ENCODE assay signal across 23 mouse cellular contexts in genomic region chr2:68256472-68256871, GRCm38 (mm10).
"Had no signal": no experiment of that assay in that cellular context is flagged by ENCODE, and none has a peak within 500 bp of the region (broad histone marks: within the 10 kb centered on the region; RNA-seq: fewer than 3 reads in every experiment).

No protein-coding gene starts in this region.

- H3K4me3 ChIP-seq: gastrocnemius, adult 2 months; heart, embryonic 10.5 days; heart, embryonic 12.5 days; hindbrain, embryonic 10.5 days; hindbrain, embryonic 12.5 days; limb, embryonic 10.5 days; limb, embryonic 12.5 days; liver, embryonic 13.5 days; liver, embryonic 15.5 days had no signal

- ATAC-seq: forebrain, embryonic 16.5 days; hindbrain, embryonic 16.5 days; intestine, embryonic 16.5 days had no signal

- H3K27ac ChIP-seq: gastrocnemius, adult 2 months; heart, embryonic 10.5 days; hindbrain, embryonic 10.5 days; hindbrain, embryonic 12.5 days; hindbrain, embryonic 14.5 days; limb, embryonic 10.5 days; limb, embryonic 12.5 days; liver, embryonic 13.5 days; liver, embryonic 15.5 days had no signal

- DNase-seq: gastrocnemius, adult 2 months; gastrocnemius, postnatal 10 days; gastrocnemius, postnatal 25 days; heart, postnatal 10 days; heart, postnatal 4 days; kidney, adult 11 months; kidney, adult 8-10 months; kidney, postnatal 10 days; kidney, postnatal 25 days; kidney, postnatal 4 days; liver; liver, embryonic 13.5 days had no signal
